Mouse (Mus musculus) neural tube, embryonic 13.5 days (tissue): ENCODE results near the gene Myo1b. TPM values are rescaled to one million over a fixed set of nuclear protein-coding genes. Genes with fewer than 3 reads are reported as not detected.

Experiments
- ATAC-seq: fragments of 200-750 bp; cut with Nextera tagmentation; 2 replicates; pipeline ENCODE4 v1.8.0; 2017; ENCODE audit warnings: low read depth, mild to moderate bottlenecking, moderate TSS enrichment, moderate library complexity
- H3K27ac ChIP-seq: fragments of 300-500 bp; sonication (generic); replicated peaks from 2 replicates; pipeline ENCODE4 v1.5.1; 2015; ENCODE audit warnings: moderate library complexity, mild to moderate bottlenecking, inconsistent platforms
- H3K27me3 ChIP-seq: fragments of 300-500 bp; sonication (generic); 2 replicates; pipeline ENCODE4 v1.6.1; 2015; ENCODE audit warnings: mild to moderate bottlenecking, inconsistent platforms
- H3K36me3 ChIP-seq: fragments of 300-500 bp; sonication (generic); 2 replicates; pipeline ENCODE4 v1.6.1; 2015; ENCODE audit warnings: mild to moderate bottlenecking, inconsistent platforms
- H3K4me1 ChIP-seq: fragments of 300-500 bp; sonication (generic); replicated peaks from 2 replicates; pipeline ENCODE4 v1.6.1; 2015; ENCODE audit warnings: inconsistent platforms
- H3K4me2 ChIP-seq: fragments of 300-500 bp; sonication (generic); 2 replicates; pipeline ENCODE4 v1.6.1; 2015; ENCODE audit warnings: inconsistent platforms, mild to moderate bottlenecking, moderate library complexity
- H3K4me3 ChIP-seq: fragments of 300-500 bp; sonication (generic); 2 replicates; pipeline ENCODE4 v1.5.1; 2015; ENCODE audit warnings: mild to moderate bottlenecking, inconsistent platforms
- H3K9ac ChIP-seq: fragments of 300-500 bp; sonication (generic); 2 replicates; pipeline ENCODE4 v1.6.1; 2015; ENCODE audit warnings: moderate library complexity, mild to moderate bottlenecking, inconsistent platforms
- H3K9me3 ChIP-seq: fragments of 300-500 bp; sonication (generic); 2 replicates; pipeline ENCODE4 v1.6.1; 2016; ENCODE audit warnings: inconsistent platforms
- WGBS: fragments of 180-500 bp; shearing (Covaris S2); methylation state at CpG from one replicate; pipeline ENCODE4 v1.1.7; 2015; 5-methylcytosine and 5-hydroxymethylcytosine counted together
- polyA plus RNA-seq: library from polyadenylated mRNA; unstranded; fragments of >200 nt; fragmentation: Nextera tagmentation; extraction: Ambion mirVana; gene quantifications from 2 replicates; pipeline ENCODE4 v1.2.1, GENCODE M21; 2015

Gene Myo1b
- polyA plus RNA-seq, 1 experiment from 2014 or later = 79.3 TPM

DNA sequence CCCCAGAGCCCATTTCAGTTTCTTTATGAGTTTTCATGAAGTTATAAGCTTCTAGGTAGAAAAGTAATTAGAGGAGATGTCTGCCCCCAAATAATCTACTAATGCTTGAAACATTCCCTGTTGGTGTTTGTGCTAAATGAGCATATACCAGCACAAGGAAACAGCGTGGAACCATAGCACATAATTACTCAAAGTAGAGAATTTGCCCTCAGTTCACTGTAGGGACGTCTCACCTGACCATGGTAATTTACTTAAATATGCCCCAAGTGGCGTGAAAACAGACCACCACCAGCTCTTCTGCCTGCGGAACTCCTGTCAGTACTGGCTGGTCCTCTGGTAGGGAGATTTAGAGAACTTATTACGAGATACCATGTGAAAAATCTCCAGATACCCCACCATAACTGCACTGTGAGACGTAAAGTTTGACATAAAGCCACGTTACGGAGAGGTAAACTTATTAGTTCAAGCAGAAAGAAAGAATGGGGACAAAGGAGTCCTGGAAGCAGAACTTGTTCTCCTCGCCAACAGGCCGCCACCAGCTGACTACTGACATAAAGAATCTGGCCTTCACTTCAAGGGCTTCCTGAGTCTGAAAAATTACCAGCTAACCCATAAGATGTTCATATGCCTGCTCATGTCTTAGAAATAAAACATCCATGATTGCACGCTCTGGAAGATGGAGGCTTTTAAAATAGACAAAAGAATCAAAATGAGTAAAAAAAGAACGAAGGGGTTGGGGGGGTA lies 111.4 kb downstream of the Myo1b start:
- WGBS = 55% methylated on average over 12 of the region's 12 CpGs
- no peak overlapping the region for H3K4me2 ChIP-seq
- no peaks in the 10 kb centered on the region for H3K27me3 ChIP-seq
- 0 out of 2 replicates have a peak, but pooled peaks cover 2% of the 10 kb centered on the region for H3K36me3 ChIP-seq
- H3K4me1 ChIP-seq = peaks cover 17% of the 10 kb centered on the region
- H3K9ac ChIP-seq = no peak overlapping the region
- no peaks in the 10 kb centered on the region for H3K9me3 ChIP-seq
- H3K4me3 ChIP-seq = no peak overlapping the region
- ATAC-seq = 0 out of 2 replicates have a peak, but pooled peaks have one; percentile 20
- peak overlapping the region; percentile 46; the same call in 1 of the 2 replicates for H3K27ac ChIP-seq

GRCm38 (mm10) chr1:51798011-51798471 lies 117.8 kb downstream of the Myo1b start:
- Histone ChIP-seq H3K36me3 (peaks cover 27% of the 10 kb centered on the region), H3K27me3 (no peaks in the 10 kb centered on the region), H3K27ac (peak overlapping the region; percentile 67), H3K4me3 (no peak overlapping the region), H3K4me1 (peaks cover 22% of the 10 kb centered on the region), H3K9ac (no peak overlapping the region), H3K4me2 (no peak overlapping the region), H3K9me3 (no peaks in the 10 kb centered on the region)
- peak; percentile 41; the same call in 1 of the 2 replicates for ATAC-seq
- WGBS = 47% methylated on average over 7 of the region's 7 CpGs

- Histone ChIP-seq H3K4me3 (no peak overlapping the region), H3K27me3 (no peaks in the 10 kb centered on the region), H3K9ac (no peak overlapping the region), H3K36me3 (peaks cover 47% of the 10 kb centered on the region), H3K9me3 (no peaks in the 10 kb centered on the region; the same call in 1 of the 2 replicates), H3K27ac (peak overlapping the region; percentile 70), H3K4me2 (no peak overlapping the region), H3K4me1 (peaks cover 22% of the 10 kb centered on the region)
- peak; percentile 49; the same call in 1 of the 2 replicates for ATAC-seq
- WGBS = 56% methylated on average over 9 of the region's 9 CpGs
Measured at GRCm38 (mm10) chr1:51795586-51796309, 120.1 kb downstream of the Myo1b start.

- no peak overlapping the region for H3K27ac ChIP-seq
- no peaks in the 10 kb centered on the region for H3K27me3 ChIP-seq
- no peak overlapping the region for H3K4me3 ChIP-seq
- no peak overlapping the region for H3K4me2 ChIP-seq
- no peak overlapping the region for H3K9ac ChIP-seq
- H3K36me3 ChIP-seq = peaks cover 29% of the 10 kb centered on the region
- no peaks in the 10 kb centered on the region for H3K4me1 ChIP-seq
- ATAC-seq = no peak
- H3K9me3 ChIP-seq = no peaks in the 10 kb centered on the region; the same call in 1 of the 2 replicates
- WGBS = 71% methylated on average over 6 of the region's 6 CpGs
Measured at GRCm38 (mm10) chr1:51789269-51789668, 126.6 kb downstream of the Myo1b start.

GRCm38 (mm10) chr1:51782091-51782490 lies 133.8 kb downstream of the Myo1b start:
- Histone ChIP-seq H3K9ac (no peak overlapping the region), H3K27ac (no peak overlapping the region), H3K4me1 (peaks cover 3% of the 10 kb centered on the region; the same call in 1 of the 2 replicates), H3K4me2 (no peak overlapping the region), H3K9me3 (no peaks in the 10 kb centered on the region), H3K4me3 (no peak overlapping the region), H3K36me3 (peaks cover 34% of the 10 kb centered on the region), H3K27me3 (no peaks in the 10 kb centered on the region)
- ATAC-seq = no peak
- 67% methylated on average over 6 of the region's 6 CpGs for WGBS

GRCm38 (mm10) chr1:51780357-51780756 lies 135.5 kb downstream of the Myo1b start:
- no peak for ATAC-seq
- no peak overlapping the region for H3K4me2 ChIP-seq
- H3K9ac ChIP-seq = no peak overlapping the region
- no peak overlapping the region for H3K4me3 ChIP-seq
- peaks cover 3% of the 10 kb centered on the region; the same call in 1 of the 2 replicates for H3K4me1 ChIP-seq
- H3K27me3 ChIP-seq = no peaks in the 10 kb centered on the region
- H3K9me3 ChIP-seq = no peaks in the 10 kb centered on the region
- H3K27ac ChIP-seq = no peak overlapping the region
- peaks cover 49% of the 10 kb centered on the region for H3K36me3 ChIP-seq

GRCm38 (mm10) chr1:51778241-51778640 lies 137.6 kb downstream of the Myo1b start:
- 93% methylated on average over 7 of the region's 7 CpGs for WGBS
- Histone ChIP-seq H3K4me2 (no peak overlapping the region), H3K9ac (no peak overlapping the region), H3K4me3 (no peak overlapping the region), H3K4me1 (peaks cover 3% of the 10 kb centered on the region; the same call in 1 of the 2 replicates), H3K36me3 (peaks cover 66% of the 10 kb centered on the region), H3K27me3 (no peaks in the 10 kb centered on the region), H3K9me3 (no peaks in the 10 kb centered on the region), H3K27ac (no peak overlapping the region)
- no peak for ATAC-seq

DNA sequence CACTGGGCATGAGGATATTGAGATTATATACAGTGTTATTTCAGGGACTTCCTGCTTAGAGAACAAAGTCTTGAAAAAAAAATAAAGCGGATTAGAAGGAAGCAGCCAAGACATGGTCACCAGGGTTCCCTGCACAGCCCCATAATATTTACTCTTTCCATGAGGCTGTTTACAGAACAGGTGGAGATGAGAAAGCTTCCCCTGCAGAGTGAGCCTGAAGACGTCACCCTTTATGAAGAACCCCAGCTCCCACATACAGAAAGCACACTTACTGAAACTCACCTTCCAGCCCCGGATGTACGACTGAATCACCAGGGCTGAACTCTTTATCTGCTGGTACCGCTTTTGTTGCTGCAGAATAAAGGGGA lies 145.4 kb downstream of the Myo1b start:
- 83% methylated on average over 5 of the region's 5 CpGs for WGBS
- Histone ChIP-seq H3K27ac (no peak overlapping the region), H3K4me2 (no peak overlapping the region), H3K36me3 (peaks cover 92% of the 10 kb centered on the region), H3K4me3 (no peak overlapping the region), H3K27me3 (no peaks in the 10 kb centered on the region), H3K4me1 (no peaks in the 10 kb centered on the region), H3K9me3 (no peaks in the 10 kb centered on the region), H3K9ac (no peak overlapping the region)
- no peak for ATAC-seq

GRCm38 (mm10) chr1:51769815-51770503 lies 145.9 kb downstream of the Myo1b start:
- Histone ChIP-seq H3K4me3 (no peak overlapping the region), H3K9me3 (no peaks in the 10 kb centered on the region), H3K27ac (no peak overlapping the region), H3K27me3 (no peaks in the 10 kb centered on the region), H3K4me1 (no peaks in the 10 kb centered on the region), H3K36me3 (peaks cover 87% of the 10 kb centered on the region), H3K4me2 (no peak overlapping the region), H3K9ac (no peak overlapping the region)
- WGBS = 88% methylated on average over 12 of the region's 12 CpGs
- ATAC-seq = no peak

DNA sequence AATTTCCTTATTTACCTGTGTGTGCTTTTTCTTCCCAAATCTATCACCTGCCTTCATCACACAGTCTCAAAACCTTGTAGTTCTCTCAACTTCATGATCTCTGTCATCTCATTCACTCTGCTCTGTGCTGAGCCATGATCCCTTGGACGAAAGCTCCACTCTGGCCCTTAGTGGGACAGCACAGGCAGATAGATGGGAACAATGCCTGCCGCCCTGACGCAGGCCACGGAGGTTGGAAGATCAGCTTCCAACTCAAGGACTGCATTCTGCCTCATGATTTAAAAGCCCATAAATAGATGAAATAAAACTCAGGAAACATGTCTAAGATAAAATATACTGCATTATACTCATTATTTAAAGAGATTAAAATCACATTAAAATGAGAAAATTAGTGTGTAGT lies 149.6 kb downstream of the Myo1b start:
- Histone ChIP-seq H3K4me3 (no peak overlapping the region), H3K9me3 (no peaks in the 10 kb centered on the region), H3K9ac (no peak overlapping the region), H3K36me3 (peaks cover 75% of the 10 kb centered on the region), H3K27me3 (no peaks in the 10 kb centered on the region), H3K4me2 (no peak overlapping the region), H3K27ac (no peak overlapping the region), H3K4me1 (no peaks in the 10 kb centered on the region)
- ATAC-seq = no peak
- WGBS = 93% methylated on average over 4 of the region's 4 CpGs

DNA sequence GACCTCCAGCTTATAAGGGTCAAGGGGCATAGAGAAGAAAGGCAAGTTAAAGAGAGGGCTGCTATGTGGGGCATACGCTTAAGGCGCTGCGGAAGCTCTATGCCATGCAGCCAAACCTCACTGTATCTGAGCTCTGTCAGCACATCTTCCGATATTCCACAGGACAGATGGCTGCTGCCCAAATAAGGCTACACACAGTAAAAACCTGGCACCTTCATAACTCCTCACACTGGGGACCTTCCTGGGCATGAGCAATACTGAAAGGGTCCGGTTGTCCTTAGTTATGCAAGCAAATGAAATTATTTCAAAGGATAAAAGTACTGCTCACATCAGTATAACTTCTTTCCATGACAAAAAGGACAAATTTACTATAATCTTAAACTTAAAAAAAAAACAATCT lies 150.7 kb downstream of the Myo1b start:
- H3K9ac ChIP-seq = no peak overlapping the region
- no peaks in the 10 kb centered on the region for H3K27me3 ChIP-seq
- H3K36me3 ChIP-seq = peaks cover 75% of the 10 kb centered on the region
- no peaks in the 10 kb centered on the region for H3K4me1 ChIP-seq
- no peak overlapping the region for H3K4me3 ChIP-seq
- WGBS = 87% methylated on average over 5 of the region's 5 CpGs
- no peak overlapping the region for H3K27ac ChIP-seq
- no peak for ATAC-seq
- H3K4me2 ChIP-seq = no peak overlapping the region
- no peaks in the 10 kb centered on the region for H3K9me3 ChIP-seq

GRCm38 (mm10) chr1:51759657-51760056 lies 156.2 kb downstream of the Myo1b start:
- H3K9me3 ChIP-seq = no peaks in the 10 kb centered on the region
- H3K4me2 ChIP-seq = no peak overlapping the region
- H3K36me3 ChIP-seq = peaks cover 72% of the 10 kb centered on the region
- H3K27me3 ChIP-seq = no peaks in the 10 kb centered on the region
- WGBS = 87% methylated on average over 6 of the region's 6 CpGs
- no peak overlapping the region for H3K4me3 ChIP-seq
- no peak overlapping the region for H3K27ac ChIP-seq
- no peak overlapping the region for H3K9ac ChIP-seq
- no peak for ATAC-seq
- no peaks in the 10 kb centered on the region; the same call in 1 of the 2 replicates for H3K4me1 ChIP-seq
